Mouse (Mus musculus) naive thymus-derived CD4-positive, alpha-beta T cell, adult 5 months (primary cell): ENCODE measurements around the gene Uncx. TPM values are rescaled to one million over a fixed set of nuclear protein-coding genes. Genes with fewer than 3 reads are reported as not detected.

ENCODE experiments used
- polyA plus RNA-seq: library from polyadenylated mRNA; unstranded; fragments of 100-300 nt; shearing (Covaris generic); gene quantifications from one replicate; pipeline ENCODE4 v1.2.1, GENCODE M21; 2017

The Uncx gene
- polyA plus RNA-seq: not detected

DNA sequence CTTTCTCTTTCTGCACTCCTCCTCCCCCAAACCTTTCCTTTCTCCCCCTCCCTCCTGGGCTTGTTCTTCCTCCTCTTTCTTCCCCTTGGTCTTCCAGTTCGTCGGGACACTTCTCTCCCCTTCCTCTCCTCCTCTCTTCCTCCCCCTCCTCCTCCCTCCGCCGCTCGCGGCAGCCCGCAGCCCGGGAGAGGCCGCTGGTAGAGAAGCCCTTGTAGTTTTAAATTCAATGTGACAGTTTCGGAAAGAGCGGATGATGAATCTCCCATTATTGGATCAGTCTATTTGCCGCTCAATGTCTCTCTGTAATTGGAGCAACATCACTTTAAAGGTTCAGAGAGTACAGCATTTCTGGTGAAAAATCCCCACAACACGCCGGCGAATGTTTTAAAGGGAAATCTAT is at the start of gene Uncx:
TSS of gene Uncx (plus strand) at position 281 of the 400 bp plus-strand sequence.

Other genes with a start within 250 kb of the Uncx start
- gene Adap1, start 217.9 kb upstream of the Uncx start, polyA plus RNA-seq: 1.8 TPM
- gene Cox19, start 192.1 kb upstream of the Uncx start, polyA plus RNA-seq: 32.0 TPM
- gene Cyp2w1, start 190.9 kb upstream of the Uncx start, polyA plus RNA-seq: not detected
- 43.4 TPM for gene Gpr146, start 165.8 kb upstream of the Uncx start, polyA plus RNA-seq
- not detected for gene C130050O18Rik, start 138.2 kb upstream of the Uncx start, polyA plus RNA-seq
- not detected for gene Gper1, start 120.3 kb upstream of the Uncx start, polyA plus RNA-seq
- 4.0 TPM for gene 3110082I17Rik, start 83.0 kb upstream of the Uncx start, polyA plus RNA-seq
- gene Zfand2a, start 58.9 kb upstream of the Uncx start, polyA plus RNA-seq: 77.2 TPM
- gene Micall2, start 192.8 kb downstream of the Uncx start, polyA plus RNA-seq: not detected
- gene Ints1, start 232.2 kb downstream of the Uncx start, polyA plus RNA-seq: 50.8 TPM
- gene Mafk, start 248.0 kb downstream of the Uncx start, polyA plus RNA-seq: 127 TPM